Mouse (Mus musculus): Measurements from ENCODE around the gene Zfp524.

GRCm38 (mm10) chr7:5035628-5036027 lies 21.4 kb downstream of the Zfp524 start:
- no peak for TF ChIP-seq POLR2A (IDR thresholded peaks at IDR 0.05; ENCODE audit: low read depth, low read length)
- TF ChIP-seq CTCF (IDR thresholded peaks at IDR 0.05; ENCODE audit: extremely low read depth, insufficient read depth, insufficient read length, insufficient replicate concordance) = no peak

All from spleen, adult 2 months (tissue).